Mouse (Mus musculus) ES-E14 (cell line): Measurements from ENCODE around the gene Eya4.

Experiments used
- HCFC1 ChIP-seq: IDR thresholded peaks from 2 replicates; pipeline ENCODE4 v1.6.1; 2012; ENCODE audit warnings: low read length, inconsistent platforms, borderline replicate concordance; ENCODE audit not compliant: insufficient read depth
- MAFK ChIP-seq: IDR thresholded peaks from 2 replicates; pipeline ENCODE4 v1.6.1; 2014; ENCODE audit warnings: mild to moderate bottlenecking, low read depth, low read length, inconsistent platforms; ENCODE audit not compliant: insufficient read depth
- ZC3H11A ChIP-seq: IDR thresholded peaks from 2 replicates; pipeline ENCODE4 v1.6.1; 2012; ENCODE audit warnings: low read depth, mild to moderate bottlenecking, inconsistent platforms, low read length, borderline replicate concordance
- ZNF384 ChIP-seq: IDR thresholded peaks from 2 replicates; pipeline ENCODE4 v1.6.1; 2012; ENCODE audit warnings: low read depth, low read length, inconsistent platforms

GRCm38 (mm10) chr10:23295616-23296015 lies 55.0 kb downstream of the Eya4 start:
- no peak for TF ChIP-seq MAFK
- TF ChIP-seq ZNF384 = no peak
- no peak for TF ChIP-seq HCFC1
- no peak for TF ChIP-seq ZC3H11A
